Mouse (Mus musculus) ES-Bruce4 (cell line): ENCODE results near the gene Otp.

Source experiments
- CTCF ChIP-seq: IDR thresholded peaks from one replicate; pipeline ENCODE4 v1.8.1; 2011; ENCODE audit warnings: low read depth, low read length
- EP300 ChIP-seq: IDR thresholded peaks from 2 replicates; pipeline ENCODE4 v1.6.1; 2011; ENCODE audit warnings: low read depth, low read length; ENCODE audit not compliant: insufficient read depth
- POLR2A ChIP-seq: IDR thresholded peaks from one replicate; pipeline ENCODE4 v1.8.1; 2011; ENCODE audit warnings: low read length; ENCODE audit not compliant: insufficient read depth

- TF ChIP-seq CTCF: no peak
- no peak for TF ChIP-seq EP300
- TF ChIP-seq POLR2A: no peak
Measured at GRCm38 (mm10) chr13:94877991-94878745, 2.8 kb downstream of the Otp start.
